Mouse (Mus musculus): ENCODE measurements around the gene Gal3st1. TPM values are rescaled to one million over a fixed set of nuclear protein-coding genes. Genes with fewer than 3 reads are reported as not detected.

The Gal3st1 gene
- total and polyA plus RNA-seq, 2 experiments from 2014 or later: 0.14 TPM; not detected in 1

DNA sequence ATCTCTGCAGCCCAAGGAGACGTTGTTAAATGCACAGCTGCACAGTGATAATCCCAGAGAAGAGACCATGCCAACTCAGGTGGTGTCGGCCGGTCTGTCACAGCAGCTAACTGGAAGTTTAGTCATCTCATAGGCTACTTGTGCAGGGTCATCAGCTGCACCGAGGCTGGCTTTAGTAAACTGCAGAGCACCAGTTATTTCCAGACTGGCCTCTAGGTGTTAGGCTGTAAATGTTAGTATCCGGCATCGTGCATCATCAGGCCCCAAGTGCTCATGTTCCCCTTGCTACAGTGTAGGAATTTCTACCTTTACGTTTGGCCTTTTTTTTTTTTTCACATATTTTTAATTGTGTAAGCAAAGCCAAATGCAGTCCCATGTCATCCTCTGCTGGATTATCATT lies 50.0 kb downstream of the Gal3st1 start:
- DNase-seq (ENCODE audit: low spot score) (no peak), ATAC-seq (ENCODE audit: insufficient read depth, low read depth) (no peak)
- H3K4me1 ChIP-seq (ENCODE audit: control insufficient read depth, insufficient read depth): no peaks in the 10 kb centered on the region
- H3K4me3 ChIP-seq (ENCODE audit: low read depth, low read length): no peak overlapping the region
- peaks cover 7% of the 10 kb centered on the region; the same call in 1 of the 2 replicates for H3K27me3 ChIP-seq (ENCODE audit: control insufficient read depth, insufficient read depth, low read length)
- no peak overlapping the region for H3K9ac ChIP-seq (replicated peaks; ENCODE audit: low read depth, low read length)
- WGBS: 62% methylated on average over 7 of the region's 7 CpGs
- H3K4me2 ChIP-seq (ENCODE audit: low read depth, low read length): no peak overlapping the region
- TF ChIP-seq CTCF (IDR thresholded peaks at IDR 0.05; ENCODE audit: low read depth) (no peak), EP300 (IDR thresholded peaks at IDR 0.05; ENCODE audit: low read depth) (no peak)
- no peaks in the 10 kb centered on the region for H3K9me3 ChIP-seq (replicated peaks; ENCODE audit: control insufficient read depth, low read length)
- no peak overlapping the region for H3K27ac ChIP-seq (ENCODE audit: low read depth)
- no peaks in the 10 kb centered on the region for H3K36me3 ChIP-seq (replicated peaks; ENCODE audit: control insufficient read depth, insufficient read depth, low read length)

DNA sequence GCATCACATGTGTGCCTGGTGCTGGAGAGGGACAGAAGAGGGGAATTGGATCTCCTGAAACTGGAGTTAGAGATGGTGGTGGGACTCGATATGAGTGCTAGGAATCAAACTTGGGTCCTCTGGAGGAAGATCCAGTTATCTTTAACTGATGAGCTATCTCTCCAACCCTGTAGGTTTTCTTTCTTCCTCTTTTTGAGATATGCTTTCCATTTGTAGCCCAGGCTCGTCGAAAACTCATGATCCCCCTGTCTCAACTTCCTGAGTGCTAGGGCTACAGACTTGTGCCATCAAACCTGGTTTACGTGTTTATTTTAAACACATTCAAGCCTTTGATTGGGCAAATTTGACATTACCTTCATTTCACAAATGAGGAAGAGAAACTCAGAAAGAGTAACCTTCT lies 50.7 kb downstream of the Gal3st1 start:
- WGBS: 81% methylated on average over 4 of the region's 4 CpGs
- no peak overlapping the region for H3K4me3 ChIP-seq (ENCODE audit: low read depth, low read length)

DNA sequence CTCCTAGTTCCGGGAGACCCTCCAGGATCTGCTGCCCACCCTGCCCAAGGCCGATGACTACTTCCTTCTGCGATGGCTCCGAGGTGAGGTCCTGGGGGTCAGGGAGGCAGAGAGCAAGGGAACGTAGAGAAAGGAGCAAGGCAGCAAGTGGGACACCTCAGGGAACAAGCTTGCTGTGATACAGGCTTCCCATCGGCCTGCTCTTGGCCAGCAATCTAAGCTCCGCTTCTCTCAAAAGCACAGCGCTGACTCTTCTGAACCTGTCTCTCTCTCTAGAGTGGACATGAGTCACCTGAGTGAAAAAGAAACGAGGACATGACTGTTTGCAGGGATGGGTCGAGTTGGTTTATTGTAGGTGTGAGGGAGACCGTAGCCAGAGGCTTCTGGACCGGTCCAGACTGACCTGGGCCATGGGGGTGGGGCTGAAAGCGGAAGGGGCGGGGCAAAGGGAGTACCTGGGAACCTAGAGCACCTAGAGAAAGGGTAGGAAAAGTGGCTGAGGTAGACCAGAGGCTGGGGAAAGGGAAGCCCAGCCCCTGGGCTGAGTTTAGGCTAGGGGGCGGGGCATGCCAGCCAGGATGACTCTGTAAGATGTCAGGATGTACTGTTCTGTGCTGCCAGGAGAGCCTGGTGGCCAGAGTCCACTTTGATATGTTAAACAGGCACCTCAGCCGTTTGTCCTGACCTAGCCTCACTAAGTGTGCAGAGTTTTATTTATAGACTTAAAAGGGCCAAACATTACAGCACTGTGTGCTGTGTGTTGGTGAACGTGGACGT lies 51.9 kb downstream of the Gal3st1 start:
- H3K4me1 ChIP-seq (ENCODE audit: control insufficient read depth, insufficient read depth): no peaks in the 10 kb centered on the region
- TF ChIP-seq CTCF (IDR thresholded peaks at IDR 0.05; ENCODE audit: low read depth): no peak
- no peak for TF ChIP-seq EP300 (IDR thresholded peaks at IDR 0.05; ENCODE audit: low read depth)
- no peak overlapping the region for H3K4me2 ChIP-seq (ENCODE audit: low read depth, low read length)
- H3K27me3 ChIP-seq (ENCODE audit: control insufficient read depth, insufficient read depth, low read length): peaks cover 7% of the 10 kb centered on the region; the same call in 1 of the 2 replicates
- no peaks in the 10 kb centered on the region for H3K9me3 ChIP-seq (replicated peaks; ENCODE audit: control insufficient read depth, low read length)
- H3K9ac ChIP-seq (replicated peaks; ENCODE audit: low read depth, low read length): no peak overlapping the region
- H3K27ac ChIP-seq (ENCODE audit: low read depth): no peak overlapping the region
- ATAC-seq (ENCODE audit: insufficient read depth, low read depth) (peak; percentile 57), DNase-seq (ENCODE audit: low spot score) (no peak)
- no peaks in the 10 kb centered on the region for H3K36me3 ChIP-seq (replicated peaks; ENCODE audit: control insufficient read depth, insufficient read depth, low read length)
- H3K4me3 ChIP-seq (ENCODE audit: low read depth, low read length): no peak overlapping the region
- WGBS: 58% methylated on average over 18 of the region's 18 CpGs

More for the DNA sequence above, 50.7 kb downstream of the Gal3st1 start:
- Histone ChIP-seq H3K9me3 (replicated peaks; ENCODE audit: control insufficient read depth, low read length) (no peaks in the 10 kb centered on the region), H3K9ac (replicated peaks; ENCODE audit: low read depth, low read length) (no peak overlapping the region), H3K27me3 (ENCODE audit: control insufficient read depth, insufficient read depth, low read length) (peaks cover 7% of the 10 kb centered on the region; the same call in 1 of the 2 replicates), H3K4me2 (ENCODE audit: low read depth, low read length) (no peak overlapping the region), H3K36me3 (replicated peaks; ENCODE audit: control insufficient read depth, insufficient read depth, low read length) (no peaks in the 10 kb centered on the region), H3K27ac (ENCODE audit: low read depth) (no peak overlapping the region), H3K4me1 (ENCODE audit: control insufficient read depth, insufficient read depth) (no peaks in the 10 kb centered on the region)
- ATAC-seq (ENCODE audit: insufficient read depth, low read depth): no peak
- DNase-seq (ENCODE audit: low spot score): no peak
- TF ChIP-seq CTCF (IDR thresholded peaks at IDR 0.05; ENCODE audit: low read depth) (no peak), EP300 (IDR thresholded peaks at IDR 0.05; ENCODE audit: low read depth) (no peak)

DNA sequence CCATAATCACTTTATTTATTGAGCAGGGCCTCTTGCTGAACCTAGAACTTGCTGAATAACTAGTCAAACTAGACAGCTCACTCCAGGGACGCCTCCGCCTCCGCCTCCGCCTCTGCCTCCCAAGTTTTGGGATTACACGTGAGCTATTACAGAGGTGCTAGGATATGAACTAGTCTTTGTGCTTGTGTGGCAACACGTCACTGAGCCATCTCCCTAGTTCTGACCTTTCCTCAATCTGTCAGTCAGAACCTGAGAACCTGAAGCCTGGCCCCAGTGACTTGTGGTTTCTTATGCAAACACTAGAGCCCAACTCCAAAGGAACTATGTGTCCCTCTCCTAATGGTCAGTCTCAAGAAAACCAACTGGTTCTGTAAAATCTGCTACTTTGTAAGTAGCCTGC lies 52.5 kb downstream of the Gal3st1 start:
- WGBS: 79% methylated on average over 6 of the region's 6 CpGs
- no peak for DNase-seq (ENCODE audit: low spot score)
- peaks cover 7% of the 10 kb centered on the region; the same call in 1 of the 2 replicates for H3K27me3 ChIP-seq (ENCODE audit: control insufficient read depth, insufficient read depth, low read length)

DNA sequence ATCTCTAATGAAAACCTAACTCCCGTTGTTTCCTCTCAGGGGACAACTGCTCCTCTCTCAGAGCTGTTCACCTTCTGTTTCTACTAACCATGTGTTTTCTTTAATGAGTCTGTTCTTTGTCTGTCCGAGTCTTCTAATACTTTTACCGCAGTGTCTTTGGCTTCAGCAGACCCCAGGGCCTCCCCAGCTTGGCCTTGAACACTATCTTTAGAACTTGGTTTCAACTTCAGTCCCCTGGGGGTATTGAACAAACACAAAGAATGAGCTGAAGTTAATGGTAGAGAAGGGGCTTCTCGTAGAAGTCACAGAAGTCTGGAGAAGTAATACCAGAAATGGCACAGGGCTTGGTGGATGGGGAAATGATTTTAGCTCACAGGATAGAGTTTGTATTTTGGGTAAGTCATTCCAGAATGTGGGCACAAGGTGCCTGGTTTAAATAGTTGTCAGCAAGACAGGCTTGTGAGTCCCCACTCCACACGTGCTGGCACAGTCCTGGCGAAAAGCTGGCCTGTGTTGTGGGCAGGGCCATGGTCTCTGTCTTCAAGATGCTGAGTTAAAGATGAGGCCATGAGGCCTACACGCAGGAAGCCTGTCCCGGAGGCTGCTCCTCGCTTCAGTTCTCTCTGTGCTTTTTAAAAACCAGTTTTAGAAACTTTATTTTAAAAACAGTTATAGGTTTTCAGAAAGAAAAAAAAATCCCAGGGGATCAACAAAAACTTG lies 53.1 kb downstream of the Gal3st1 start:
- no peaks in the 10 kb centered on the region for H3K36me3 ChIP-seq (replicated peaks; ENCODE audit: control insufficient read depth, insufficient read depth, low read length)

More for the DNA sequence above, 52.5 kb downstream of the Gal3st1 start:
- TF ChIP-seq EP300 (IDR thresholded peaks at IDR 0.05; ENCODE audit: low read depth): no peak
- no peak for TF ChIP-seq CTCF (IDR thresholded peaks at IDR 0.05; ENCODE audit: low read depth)
- Histone ChIP-seq H3K27ac (ENCODE audit: low read depth) (no peak overlapping the region), H3K4me3 (ENCODE audit: low read depth, low read length) (no peak overlapping the region), H3K4me1 (ENCODE audit: control insufficient read depth, insufficient read depth) (no peaks in the 10 kb centered on the region), H3K36me3 (replicated peaks; ENCODE audit: control insufficient read depth, insufficient read depth, low read length) (no peaks in the 10 kb centered on the region), H3K9ac (replicated peaks; ENCODE audit: low read depth, low read length) (no peak overlapping the region), H3K4me2 (ENCODE audit: low read depth, low read length) (no peak overlapping the region), H3K9me3 (replicated peaks; ENCODE audit: control insufficient read depth, low read length) (no peaks in the 10 kb centered on the region)
- no peak for ATAC-seq (ENCODE audit: insufficient read depth, low read depth)

More for the DNA sequence above, 53.1 kb downstream of the Gal3st1 start:
- no peak overlapping the region for H3K9ac ChIP-seq (replicated peaks; ENCODE audit: low read depth, low read length)
- ATAC-seq (ENCODE audit: insufficient read depth, low read depth): no peak
- no peak overlapping the region for H3K4me2 ChIP-seq (ENCODE audit: low read depth, low read length)
- WGBS: 56% methylated on average over 9 of the region's 9 CpGs
- no peak for TF ChIP-seq CTCF (IDR thresholded peaks at IDR 0.05; ENCODE audit: low read depth)
- no peak overlapping the region for H3K27ac ChIP-seq (ENCODE audit: low read depth)
- no peaks in the 10 kb centered on the region for H3K4me1 ChIP-seq (ENCODE audit: control insufficient read depth, insufficient read depth)
- peaks cover 5% of the 10 kb centered on the region; the same call in 1 of the 2 replicates for H3K27me3 ChIP-seq (ENCODE audit: control insufficient read depth, insufficient read depth, low read length)
- no peak for DNase-seq (ENCODE audit: low spot score)
- H3K4me3 ChIP-seq (ENCODE audit: low read depth, low read length): no peak overlapping the region
- H3K9me3 ChIP-seq (replicated peaks; ENCODE audit: control insufficient read depth, low read length): no peaks in the 10 kb centered on the region
